Mouse (Mus musculus) gastrocnemius, postnatal 14 days (tissue): ENCODE measurements around the gene Mrpl51. TPM values are rescaled to one million over a fixed set of nuclear protein-coding genes. Genes with fewer than 3 reads are reported as not detected.
"Not testable (repeated sequence)": the region's sequence is repeated elsewhere in the genome, so short reads cannot be mapped to it uniquely, and the experiment has no call there.

Experiments
- DNase-seq: peaks from one replicate; pipeline ENCODE4 v3.0.0; 2021; ENCODE audit warnings: mixed read lengths
- intact Hi-C: fragments of 180-260 bp; cut with DNase I; formaldehyde crosslinking; loops from one replicate; pipeline ENCODE4 v1.15.1; 2025; ENCODE audit warnings: low total_unique reads
- total RNA-seq, 2 experiments: library from RNA; stranded (reverse); gene quantifications; 2 replicates each; pipeline ENCODE4 v1.2.3; 2021

Gene Mrpl51
- total RNA-seq, 2 experiments from 2014 or later = 214 to 227 TPM

- no peak for DNase-seq
- intact Hi-C loops = no loop called here
Observed at GRCm38 (mm10) chr6:125156903-125157614, 34.5 kb upstream of the Mrpl51 start.

- intact Hi-C loops = no loop called here
- DNase-seq = no peak
Observed at GRCm38 (mm10) chr6:125158944-125159492, 32.6 kb upstream of the Mrpl51 start.

- DNase-seq = no peak
- intact Hi-C loops = no loop called here
Observed at GRCm38 (mm10) chr6:125159773-125160557, 31.6 kb upstream of the Mrpl51 start.

- intact Hi-C loops = no loop called here
- no peak for DNase-seq
Observed at GRCm38 (mm10) chr6:125160558-125160853, 31.1 kb upstream of the Mrpl51 start.

GRCm38 (mm10) chr6:125160854-125161760, 30.5 kb upstream of the Mrpl51 start:
- intact Hi-C loops = no loop called here
- peak; percentile 77 for DNase-seq

- intact Hi-C loops = not testable (repeated sequence)
- DNase-seq = peak; percentile 64
Observed at GRCm38 (mm10) chr6:125161971-125162370, 29.6 kb upstream of the Mrpl51 start.

GRCm38 (mm10) chr6:125162615-125163305, 28.8 kb upstream of the Mrpl51 start:
- intact Hi-C loops, DNase-seq: not testable (repeated sequence)

- peak; percentile 58 for DNase-seq
- intact Hi-C loops = no loop called here
Observed at GRCm38 (mm10) chr6:125163801-125164657, 27.6 kb upstream of the Mrpl51 start.

- intact Hi-C loops = no loop called here
- peak; percentile 55 for DNase-seq
Observed at GRCm38 (mm10) chr6:125164672-125165327, 26.8 kb upstream of the Mrpl51 start.

- DNase-seq = peak; percentile 97
- intact Hi-C loops = no loop called here
Observed at GRCm38 (mm10) chr6:125165328-125165891, 26.2 kb upstream of the Mrpl51 start.

GRCm38 (mm10) chr6:125166051-125166751, 25.4 kb upstream of the Mrpl51 start, which contains the start of gene Gapdh:
Gapdh (minus strand) TSS chr6:125166467.
- DNase-seq = peak; percentile 92
- intact Hi-C loops = no loop called here

- intact Hi-C loops = no loop called here
- peak; percentile 88 for DNase-seq
Observed at GRCm38 (mm10) chr6:125166861-125167650, 24.5 kb upstream of the Mrpl51 start.

- DNase-seq = no peak
Observed at GRCm38 (mm10) chr6:125168086-125168485, 23.5 kb upstream of the Mrpl51 start.

GRCm38 (mm10) chr6:125170194-125170593, 21.4 kb upstream of the Mrpl51 start:
- no peak for DNase-seq
- intact Hi-C loops = no loop called here

More at GRCm38 (mm10) chr6:125168086-125168485, 23.5 kb upstream of the Mrpl51 start:
- intact Hi-C loops = no loop called here

- DNase-seq = no peak
- intact Hi-C loops = no loop called here
Observed at GRCm38 (mm10) chr6:125172474-125172873, 19.1 kb upstream of the Mrpl51 start.

- intact Hi-C loops = no loop called here
- no peak for DNase-seq
Observed at GRCm38 (mm10) chr6:125173256-125173655, 18.3 kb upstream of the Mrpl51 start.
